Comparison of ENCODE assay signal across 18 mouse cellular contexts in the genomic region with DNA sequence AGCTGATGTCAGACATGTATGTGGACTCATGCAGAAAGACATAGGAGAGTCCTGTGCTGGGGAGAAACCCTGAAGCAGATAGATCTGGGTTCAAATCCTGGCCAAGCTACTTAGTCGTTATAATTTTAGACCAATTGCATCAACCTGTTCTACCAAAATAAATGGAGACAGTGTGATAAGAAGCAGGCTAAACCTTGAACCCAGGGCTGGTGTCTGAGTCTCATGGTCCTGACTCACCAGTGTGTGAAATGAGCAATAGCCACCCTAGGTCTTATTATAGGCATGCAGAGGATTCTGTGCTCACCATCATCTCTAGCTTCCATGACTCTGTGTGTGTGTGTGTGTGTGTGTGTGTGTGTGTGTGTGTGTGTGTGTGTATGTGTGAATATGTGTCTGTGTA.
DNase-seq lines count a peak whose midpoint lies in the region; ATAC-seq and TF ChIP-seq lines count a peak whose summit lies in the region.
"Had no signal": no experiment of that assay in that cellular context is flagged by ENCODE, and none has a peak within 500 bp of the region (broad histone marks: within the 10 kb centered on the region; RNA-seq: fewer than 3 reads in every experiment).

No protein-coding gene starts in this region.

- TF ChIP-seq EP300 in MEL (IDR thresholded peaks at IDR 0.05; ENCODE audit: low read depth in 1 of 2, low read length in 2 of 2): no peak

- H3K27me3 ChIP-seq in MEL (ENCODE audit: control insufficient read depth in 1 of 2, insufficient read depth in 2 of 2, low read length in 2 of 2): no peaks in the 10 kb centered on the region
- no peaks in the 10 kb centered on the region for H3K27me3 ChIP-seq in liver, embryonic 11.5 days (replicated peaks; ENCODE audit: control insufficient read depth, insufficient read depth, low read length)
- H3K27me3 ChIP-seq: lung, embryonic 15.5 days; Patski had no signal

- TF ChIP-seq RAD21 in MEL (IDR thresholded peaks at IDR 0.05; ENCODE audit: low read depth, low read length): no peak

- peaks cover 0 to 36% of the 10 kb centered on the region in 2 experiments; a peak in 2 of 4 replicates for H3K36me3 ChIP-seq in MEL (ENCODE audit: control insufficient read depth in 1 of 2, insufficient read depth in 2 of 2, low read length in 2 of 2)
- no peaks in the 10 kb centered on the region for H3K36me3 ChIP-seq in liver, embryonic 11.5 days (ENCODE audit: control insufficient read depth, insufficient read depth, low read length)
- H3K36me3 ChIP-seq in macrophage (ENCODE audit: inconsistent target): no peaks in the 10 kb centered on the region
- H3K36me3 ChIP-seq: lung, embryonic 15.5 days had no signal

- H3K4me3 ChIP-seq in MEL (ENCODE audit: control insufficient read depth in 1 of 2, insufficient read depth in 1 of 2, low read depth in 2 of 2, low read length in 2 of 2): no peak overlapping the region
- no peak overlapping the region for H3K4me3 ChIP-seq in bone marrow, adult 2 months (replicated peaks; ENCODE audit: control insufficient read depth, low read depth, low read length)
- H3K4me3 ChIP-seq in liver, embryonic 11.5 days (ENCODE audit: low read depth, low read length): no peak overlapping the region
- no peak overlapping the region for H3K4me3 ChIP-seq in macrophage (ENCODE audit: inconsistent target)
- H3K4me3 ChIP-seq: heart, embryonic 13.5 days; limb, embryonic 13.5 days; lung, embryonic 15.5 days; myocyte had no signal

- H3K4me1 ChIP-seq in MEL (ENCODE audit: control insufficient read depth in 1 of 2, insufficient read depth in 2 of 2, low read length in 2 of 2): peaks cover 21 to 47% of the 10 kb centered on the region in 2 experiments
- H3K4me1 ChIP-seq in bone marrow, adult 2 months (ENCODE audit: control insufficient read depth, insufficient read depth, low read length): peaks cover 8% of the 10 kb centered on the region
- H3K4me1 ChIP-seq in liver, embryonic 11.5 days (replicated peaks; ENCODE audit: control insufficient read depth, insufficient read depth, low read length): peaks cover 11% of the 10 kb centered on the region

- peak; percentile 44 for DNase-seq in MEL (ENCODE audit: low read depth, low spot score)
- no peak for DNase-seq in liver, embryonic 11.5 days (ENCODE audit: low spot score)
- DNase-seq in heart, postnatal 36 days: no peak
- DNase-seq in left cerebral cortex, postnatal 10 days (ENCODE audit: extremely low spot score in 1 of 2, low spot score in 2 of 2): no peak
- no peak for DNase-seq in lung, postnatal 25 days (ENCODE audit: low spot score)
- DNase-seq: cerebellum, adult 9-11 months; heart, adult 18-20 months; kidney, adult 9 months; kidney, postnatal 4 days; retina, postnatal 1 day had no signal

- WGBS in bone marrow, adult 2 months: 81% methylated on average over 1 of the region's 1 CpGs
- 74% methylated on average over 1 of the region's 1 CpGs for WGBS in liver, embryonic 11.5 days
- 100% methylated on average over 1 of the region's 1 CpGs for WGBS in macrophage (ENCODE audit: missing documents)

- no peak for TF ChIP-seq POLR2A in MEL (IDR thresholded peaks at IDR 0.05; ENCODE audit: control insufficient read depth in 1 of 2, insufficient read depth in 1 of 2, low read depth in 1 of 2, low read length in 2 of 2, poor library complexity in 1 of 2)
- no peak for TF ChIP-seq POLR2A in bone marrow, adult 2 months (IDR thresholded peaks at IDR 0.05; ENCODE audit: borderline replicate concordance, control insufficient read depth, low read depth, low read length)

- intact Hi-C loops in heart, postnatal 36 days (cut with DNase I): no loop called here
- intact Hi-C loops in left cerebral cortex, postnatal 10 days (cut with DNase I): no loop called here

- peak; percentile 5; the same call in 1 of the 2 replicates for ATAC-seq in liver, embryonic 11.5 days (replicated peaks; ENCODE audit: low FRiP score)
- ATAC-seq: Patski had no signal

- H3K9me3 ChIP-seq in MEL (replicated peaks; ENCODE audit: insufficient read depth, low read length): no peaks in the 10 kb centered on the region
- no peaks in the 10 kb centered on the region for H3K9me3 ChIP-seq in liver, embryonic 11.5 days (ENCODE audit: control insufficient read depth, low read length)
- H3K9me3 ChIP-seq: lung, embryonic 15.5 days had no signal

- TF ChIP-seq CTCF in MEL (IDR thresholded peaks at IDR 0.05 in 2 of 3, conservative IDR thresholded peaks at IDR 0.05 in 1 of 3; ENCODE audit: control insufficient read depth in 1 of 3, insufficient read depth in 1 of 3, low read depth in 2 of 3, low read length in 3 of 3, poor library complexity in 1 of 3, severe bottlenecking in 1 of 3): no peak
- TF ChIP-seq CTCF in bone marrow, adult 2 months (IDR thresholded peaks at IDR 0.05; ENCODE audit: control insufficient read depth, insufficient read depth, low read length): no peak

- H3K4me2 ChIP-seq in liver, embryonic 11.5 days: no peak overlapping the region
- H3K4me2 ChIP-seq: heart, embryonic 13.5 days; hindbrain, embryonic 14.5 days; limb, embryonic 13.5 days; lung, embryonic 15.5 days had no signal

- no peaks in the 10 kb centered on the region for H3K79me2 ChIP-seq in MEL (ENCODE audit: control insufficient read depth, insufficient read depth, low read length, poor library complexity)
- H3K79me2 ChIP-seq in macrophage (ENCODE audit: inconsistent target): no peaks in the 10 kb centered on the region

- peak overlapping the region; percentile 84 for H3K27ac ChIP-seq in MEL (ENCODE audit: control insufficient read depth, low read depth, low read length)
- peak overlapping the region; percentile 60; the same call in 1 of the 2 replicates for H3K27ac ChIP-seq in bone marrow, adult 2 months (ENCODE audit: control insufficient read depth, insufficient read depth, low read depth, low read length, poor library complexity)
- H3K27ac ChIP-seq in liver, embryonic 11.5 days (ENCODE audit: low read depth, low read length): peak overlapping the region; percentile 73
- H3K27ac ChIP-seq in macrophage: 0 out of 2 replicates have a peak overlapping the region, but pooled peaks have one; percentile 19
- H3K27ac ChIP-seq: heart, embryonic 13.5 days; limb, embryonic 13.5 days; lung, embryonic 15.5 days had no signal

- 0 out of 2 replicates have a peak overlapping the region, but pooled peaks have one; percentile 7 for H3K9ac ChIP-seq in MEL (ENCODE audit: control insufficient read depth, low read depth, low read length, poor library complexity, severe bottlenecking)
- H3K9ac ChIP-seq in liver, embryonic 11.5 days (ENCODE audit: low read depth, low read length): no peak overlapping the region; the same call in 1 of the 2 replicates
- H3K9ac ChIP-seq: heart, embryonic 13.5 days; hindbrain, embryonic 14.5 days; limb, embryonic 13.5 days; lung, embryonic 15.5 days had no signal

TF ChIP-seq in MEL, 35 proteins besides CTCF, POLR2A, EP300 and RAD21:
- TF ChIP-seq TCF12 (IDR thresholded peaks at IDR 0.05; ENCODE audit: low read depth, low read length) (no peak), MYC (IDR thresholded peaks at IDR 0.05; ENCODE audit: low read depth, low read length) (no peak), SIN3A (IDR thresholded peaks at IDR 0.05; ENCODE audit: low read length) (no peak), MXI1 (IDR thresholded peaks at IDR 0.05; ENCODE audit: low read depth, low read length) (no peak), TAL1 (IDR thresholded peaks at IDR 0.05; ENCODE audit: low read length) (no peak), CHD2 (IDR thresholded peaks at IDR 0.05; ENCODE audit: low read length) (no peak), GATA1 (IDR thresholded peaks at IDR 0.05; ENCODE audit: low read depth, low read length) (no peak), NELFE (IDR thresholded peaks at IDR 0.05; ENCODE audit: low read depth, low read length) (no peak), HCFC1 (IDR thresholded peaks at IDR 0.05; ENCODE audit: low read depth, low read length) (no peak), POLR2AphosphoS2 (IDR thresholded peaks at IDR 0.05; ENCODE audit: low read length) (no peak), NRF1 (IDR thresholded peaks at IDR 0.05; ENCODE audit: insufficient read depth, low read depth, low read length, poor library complexity, severe bottlenecking) (no peak), CHD1 (IDR thresholded peaks at IDR 0.05; ENCODE audit: low read depth, low read length) (no peak), MEF2A (IDR thresholded peaks at IDR 0.05; ENCODE audit: extremely low read depth, insufficient replicate concordance, low read depth, low read length, poor library complexity, severe bottlenecking) (no peak), MYB (IDR thresholded peaks at IDR 0.05; ENCODE audit: low read depth, low read length) (no peak), MAX (IDR thresholded peaks at IDR 0.05; ENCODE audit: low read length) (no peak), TBP (IDR thresholded peaks at IDR 0.05; ENCODE audit: low read depth, low read length) (no peak), UBTF (IDR thresholded peaks at IDR 0.05; ENCODE audit: borderline replicate concordance, insufficient read depth, low read depth, low read length) (no peak), USF1 (IDR thresholded peaks at IDR 0.05; ENCODE audit: low read depth, low read length) (no peak), E2F4 (IDR thresholded peaks at IDR 0.05; ENCODE audit: borderline replicate concordance, low read depth, low read length) (no peak)

Comparison
In these comparisons a context has a peak if more than half of its experiments do, and no peak if none do; other contexts are left out.
1. H3K27ac ChIP-seq: peak in every context shown above with its lines; median percentile 84 in MEL; 73 in liver, embryonic 11.5 days; 60 in bone marrow, adult 2 months; 19 in macrophage.